Mouse (Mus musculus) embryonic facial prominence, embryonic 10.5 days (tissue): ENCODE measurements around the gene Gm11444. TPM values are rescaled to one million over a fixed set of nuclear protein-coding genes. Genes with fewer than 3 reads are reported as not detected.

Experiments
- DNase-seq: peaks from one replicate; pipeline ENCODE4 v3.0.0-alpha.2; 2017; ENCODE audit warnings: low spot score
- H3K27ac ChIP-seq: fragments of 300-500 bp; sonication (generic); replicated peaks from 2 replicates; pipeline ENCODE4 v1.5.1; 2016; ENCODE audit warnings: mild to moderate bottlenecking
- H3K27me3 ChIP-seq: fragments of 300-500 bp; sonication (generic); replicated peaks from 2 replicates; pipeline ENCODE4 v1.6.1; 2016; ENCODE audit warnings: low read depth, mild to moderate bottlenecking; ENCODE audit not compliant: poor library complexity, severe bottlenecking
- H3K36me3 ChIP-seq: fragments of 300-500 bp; sonication (generic); replicated peaks from 2 replicates; pipeline ENCODE4 v1.6.1; 2016; ENCODE audit warnings: mild to moderate bottlenecking, moderate library complexity
- H3K4me1 ChIP-seq: fragments of 300-500 bp; sonication (generic); 2 replicates; pipeline ENCODE4 v1.6.1; 2016
- H3K4me3 ChIP-seq: fragments of 300-500 bp; sonication (generic); 2 replicates; pipeline ENCODE4 v1.5.1; 2016; ENCODE audit warnings: mild to moderate bottlenecking, moderate library complexity
- H3K9me3 ChIP-seq: fragments of 300-500 bp; sonication (generic); 2 replicates; pipeline ENCODE4 v1.6.1; 2016; ENCODE audit warnings: mild to moderate bottlenecking
- WGBS: fragments of 180-500 bp; shearing (Covaris S2); methylation state at CpG from one replicate; pipeline ENCODE4 v1.1.7; 2016; 5-methylcytosine and 5-hydroxymethylcytosine counted together
- polyA plus RNA-seq: library from polyadenylated mRNA; unstranded; fragments of >200 nt; fragmentation: Nextera tagmentation; extraction: Ambion mirVana; gene quantifications from 2 replicates; pipeline ENCODE4 v1.2.1, GENCODE M21; 2016

The Gm11444 gene
- polyA plus RNA-seq, 1 experiment from 2014 or later: not detected

- H3K36me3 ChIP-seq: peaks cover 19% of the 10 kb centered on the region
- peaks cover 85% of the 10 kb centered on the region for H3K4me1 ChIP-seq
- H3K27ac ChIP-seq: peak overlapping the region; percentile 93
- H3K27me3 ChIP-seq: peaks cover 98% of the 10 kb centered on the region
- peak overlapping the region; percentile 70 for H3K4me3 ChIP-seq
- under 1% methylated on average over 17 of the region's 17 CpGs for WGBS
- no peaks in the 10 kb centered on the region for H3K9me3 ChIP-seq
- DNase-seq: peak; percentile 78
These were observed 19.2 kb downstream of the Gm11444 start for GRCm38 (mm10) chr11:85830901-85831341.

DNA sequence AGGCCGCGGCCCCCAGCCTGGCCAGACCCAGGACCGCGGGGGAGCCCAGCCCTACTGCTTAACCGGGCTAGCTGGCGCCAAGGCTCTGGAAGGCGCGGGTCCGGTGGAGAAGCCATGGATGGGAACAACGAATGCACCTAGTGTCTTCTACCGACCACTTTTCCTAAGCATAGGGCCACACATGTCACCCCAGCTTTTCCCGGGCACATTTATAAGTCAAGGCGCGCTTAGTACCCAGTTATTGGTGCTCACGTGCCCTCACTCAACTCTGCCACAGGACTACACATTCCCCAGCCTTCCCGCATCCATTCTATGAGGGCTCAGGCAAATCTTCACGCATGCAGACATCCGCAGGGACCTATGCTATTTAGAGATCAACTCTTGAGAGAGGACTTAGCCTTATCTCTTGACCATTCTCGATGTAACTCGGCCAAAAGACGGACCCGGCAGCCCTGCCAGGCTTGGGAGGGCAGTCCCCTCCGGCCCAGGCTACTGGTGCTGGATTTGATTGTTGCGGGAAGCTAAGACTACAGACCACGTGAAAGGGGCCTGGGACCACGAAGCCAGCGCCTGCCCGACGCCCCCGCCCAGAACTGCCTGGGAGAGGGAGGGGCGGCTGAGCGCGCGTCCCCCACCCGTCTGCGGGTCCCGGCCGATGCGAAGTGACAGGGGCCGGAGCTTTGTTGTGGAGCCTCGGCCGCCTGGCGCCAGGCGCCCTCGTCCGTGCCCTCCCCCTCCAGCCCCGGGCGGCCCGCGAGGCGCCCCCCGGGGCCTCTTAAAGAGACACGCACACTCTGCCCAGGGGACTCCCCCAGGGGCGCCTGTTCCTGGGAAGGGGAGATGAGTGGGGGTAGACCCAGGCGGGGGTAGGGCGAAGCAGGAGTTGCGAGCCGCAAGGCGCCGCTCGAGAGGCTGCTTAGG lies 20.4 kb downstream of the Gm11444 start:
- Histone ChIP-seq H3K4me1 (peaks cover 90% of the 10 kb centered on the region), H3K36me3 (peaks cover 7% of the 10 kb centered on the region), H3K27me3 (peaks cover 98% of the 10 kb centered on the region), H3K9me3 (no peaks in the 10 kb centered on the region), H3K4me3 (peak overlapping the region; percentile 70), H3K27ac (peak overlapping the region; percentile 93)
- WGBS: under 1% methylated on average over 61 of the region's 61 CpGs
- peak; percentile 88 for DNase-seq

GRCm38 (mm10) chr11:85828691-85829519 lies 21.2 kb downstream of the Gm11444 start:
- Histone ChIP-seq H3K4me3 (peak overlapping the region; percentile 70), H3K4me1 (peaks cover 91% of the 10 kb centered on the region), H3K36me3 (no peaks in the 10 kb centered on the region), H3K9me3 (no peaks in the 10 kb centered on the region), H3K27ac (peak overlapping the region; percentile 93), H3K27me3 (peaks cover 98% of the 10 kb centered on the region)
- 4% methylated on average over 38 of the region's 38 CpGs for WGBS
- DNase-seq: peak; percentile 77

GRCm38 (mm10) chr11:85827342-85827741 lies 22.8 kb downstream of the Gm11444 start:
- no peaks in the 10 kb centered on the region for H3K36me3 ChIP-seq
- H3K27me3 ChIP-seq: peaks cover 99% of the 10 kb centered on the region
- peak; percentile 51 for DNase-seq
- peaks cover 97% of the 10 kb centered on the region for H3K4me1 ChIP-seq
- WGBS: 6% methylated on average over 9 of the region's 9 CpGs
- H3K9me3 ChIP-seq: no peaks in the 10 kb centered on the region
- H3K27ac ChIP-seq: peak overlapping the region; percentile 93
- peak overlapping the region; percentile 70; the same call in 1 of the 2 replicates for H3K4me3 ChIP-seq

DNA sequence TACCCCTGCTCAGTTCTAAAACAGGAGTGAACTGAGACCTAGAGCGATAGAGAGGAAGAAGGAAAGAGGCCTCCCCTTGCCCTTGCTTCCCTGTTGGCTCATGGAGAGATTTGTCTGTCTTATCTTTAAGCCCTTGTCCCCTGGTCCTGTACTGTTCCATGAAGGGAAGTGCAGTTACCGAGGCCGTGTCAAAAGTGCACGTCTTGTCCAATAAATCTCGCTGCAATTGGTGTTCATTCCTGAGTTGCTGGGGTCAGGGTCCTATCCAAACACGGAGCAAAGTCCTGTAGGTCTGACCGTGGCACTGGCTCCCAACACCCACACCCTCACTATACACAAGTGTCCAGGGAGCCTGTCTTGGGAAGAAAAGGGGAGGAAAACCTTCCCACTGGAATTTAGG lies 24.3 kb downstream of the Gm11444 start:
- Histone ChIP-seq H3K9me3 (no peaks in the 10 kb centered on the region), H3K27me3 (peaks cover 99% of the 10 kb centered on the region), H3K36me3 (no peaks in the 10 kb centered on the region), H3K4me1 (peaks cover 92% of the 10 kb centered on the region), H3K27ac (peak overlapping the region; percentile 93), H3K4me3 (no peak overlapping the region)
- WGBS: 61% methylated on average over 7 of the region's 7 CpGs
- no peak for DNase-seq

- no peak overlapping the region for H3K4me3 ChIP-seq
- peaks cover 92% of the 10 kb centered on the region for H3K4me1 ChIP-seq
- DNase-seq: no peak
- H3K27me3 ChIP-seq: peaks cover 99% of the 10 kb centered on the region
- H3K27ac ChIP-seq: peak overlapping the region; percentile 93
- H3K36me3 ChIP-seq: no peaks in the 10 kb centered on the region
- 78% methylated on average over 10 of the region's 10 CpGs for WGBS
- H3K9me3 ChIP-seq: no peaks in the 10 kb centered on the region
These were observed 25.1 kb downstream of the Gm11444 start for GRCm38 (mm10) chr11:85825031-85825430.

DNA sequence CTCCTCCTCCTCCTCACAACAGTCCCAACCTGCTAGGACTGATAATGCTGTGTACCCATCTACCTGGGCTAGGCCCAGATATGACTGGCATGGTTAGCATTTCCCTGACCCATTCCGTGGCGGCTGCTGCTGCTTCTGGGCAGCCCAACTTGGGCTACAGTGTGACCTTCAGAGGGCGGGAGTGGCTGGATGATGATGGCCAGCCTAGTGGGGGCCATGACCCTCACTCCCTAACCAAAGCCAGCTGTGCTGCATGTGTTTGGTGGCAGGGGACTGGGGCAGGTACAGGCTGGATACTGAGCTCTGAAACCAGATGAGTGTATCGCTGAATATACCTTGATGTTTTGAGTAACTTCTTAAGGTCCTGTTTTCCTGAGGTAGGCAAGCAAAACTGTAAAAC lies 26.3 kb downstream of the Gm11444 start:
- DNase-seq: no peak
- peaks cover 92% of the 10 kb centered on the region for H3K4me1 ChIP-seq
- H3K27ac ChIP-seq: peak overlapping the region; percentile 48
- no peaks in the 10 kb centered on the region for H3K36me3 ChIP-seq
- H3K9me3 ChIP-seq: no peaks in the 10 kb centered on the region
- H3K27me3 ChIP-seq: peaks cover 99% of the 10 kb centered on the region
- no peak overlapping the region for H3K4me3 ChIP-seq
- WGBS: 50% methylated on average over 4 of the region's 4 CpGs

GRCm38 (mm10) chr11:85823181-85823580 lies 27.0 kb downstream of the Gm11444 start:
- Histone ChIP-seq H3K27me3 (peaks cover 98% of the 10 kb centered on the region), H3K4me3 (no peak overlapping the region), H3K4me1 (peaks cover 92% of the 10 kb centered on the region), H3K36me3 (no peaks in the 10 kb centered on the region), H3K9me3 (no peaks in the 10 kb centered on the region), H3K27ac (peak overlapping the region; percentile 48)
- peak; percentile 92 for DNase-seq
- 11% methylated on average over 6 of the region's 6 CpGs for WGBS

DNA sequence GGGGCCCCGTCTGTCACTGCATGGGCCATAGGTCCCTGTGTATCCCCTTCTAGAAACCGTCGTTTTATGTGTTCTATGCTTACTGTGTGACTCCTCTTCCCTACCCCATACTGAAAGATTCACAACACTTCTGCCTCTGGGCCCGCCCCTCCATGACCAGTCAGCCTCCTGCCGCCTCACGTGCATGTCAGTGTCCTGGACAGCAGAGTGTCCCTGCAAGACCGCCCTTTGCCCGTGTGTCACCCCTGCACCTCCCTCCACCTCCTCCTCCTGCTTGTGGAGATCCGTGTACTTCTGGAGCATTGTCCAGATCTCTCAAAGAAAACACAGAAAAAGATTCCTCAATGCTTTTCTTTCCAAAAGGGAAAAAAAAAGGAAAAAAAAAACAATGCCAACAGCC lies 28.5 kb downstream of the Gm11444 start:
- peaks cover 92% of the 10 kb centered on the region for H3K4me1 ChIP-seq
- H3K27me3 ChIP-seq: peaks cover 97% of the 10 kb centered on the region
- no peaks in the 10 kb centered on the region for H3K36me3 ChIP-seq
- H3K4me3 ChIP-seq: no peak overlapping the region
- no peak for DNase-seq
- 75% methylated on average over 9 of the region's 9 CpGs for whole genome bisulfite sequencing
- 0 out of 2 replicates have a peak overlapping the region, but pooled peaks have one; percentile 16 for H3K27ac ChIP-seq
- H3K9me3 ChIP-seq: no peaks in the 10 kb centered on the region

GRCm38 (mm10) chr11:85820959-85821358 lies 29.2 kb downstream of the Gm11444 start:
- no peaks in the 10 kb centered on the region for H3K36me3 ChIP-seq
- H3K4me3 ChIP-seq: no peak overlapping the region
- 73% methylated on average over 3 of the region's 3 CpGs for WGBS
- H3K27ac ChIP-seq: peak overlapping the region; percentile 16; the same call in 1 of the 2 replicates
- H3K27me3 ChIP-seq: peaks cover 96% of the 10 kb centered on the region
- DNase-seq: no peak
- peaks cover 92% of the 10 kb centered on the region for H3K4me1 ChIP-seq
- H3K9me3 ChIP-seq: no peaks in the 10 kb centered on the region

DNA sequence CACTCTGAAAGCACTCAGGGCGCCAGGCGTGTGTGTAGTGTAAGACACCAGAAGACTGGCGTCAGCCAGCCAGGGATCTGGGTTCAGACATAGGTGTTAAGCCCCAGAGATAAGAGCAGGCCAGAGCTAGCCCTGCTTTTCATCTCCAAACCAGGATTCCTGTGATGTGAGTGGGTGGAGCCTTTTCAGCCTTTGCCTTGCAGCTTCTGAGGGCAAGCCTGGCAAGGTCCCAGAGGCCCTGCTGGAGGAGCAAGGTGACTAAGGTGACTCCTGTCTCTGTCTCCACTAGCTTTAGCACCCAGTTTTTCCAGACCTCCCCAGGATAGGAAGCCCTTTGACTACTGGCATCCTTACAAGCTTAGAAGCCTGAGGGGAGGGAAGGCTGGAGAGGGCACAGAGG lies 31.7 kb downstream of the Gm11444 start:
- peaks cover 81% of the 10 kb centered on the region for H3K27me3 ChIP-seq
- H3K27ac ChIP-seq: peak overlapping the region; percentile 44; the same call in 1 of the 2 replicates
- no peak overlapping the region for H3K4me3 ChIP-seq
- H3K36me3 ChIP-seq: no peaks in the 10 kb centered on the region
- DNase-seq: no peak
- no peaks in the 10 kb centered on the region for H3K9me3 ChIP-seq
- H3K4me1 ChIP-seq: peaks cover 92% of the 10 kb centered on the region
- WGBS: 66% methylated on average over 3 of the region's 3 CpGs

GRCm38 (mm10) chr11:85816471-85816870 lies 33.7 kb downstream of the Gm11444 start:
- Histone ChIP-seq H3K27ac (peak overlapping the region; percentile 77), H3K4me1 (peaks cover 96% of the 10 kb centered on the region), H3K27me3 (peaks cover 76% of the 10 kb centered on the region), H3K4me3 (no peak overlapping the region), H3K36me3 (no peaks in the 10 kb centered on the region), H3K9me3 (no peaks in the 10 kb centered on the region)
- 27% methylated on average over 5 of the region's 5 CpGs for WGBS
- peak; percentile 68 for DNase-seq
